Mouse (Mus musculus): ENCODE results near the gene Nostrin. TPM values are rescaled to one million over a fixed set of nuclear protein-coding genes. Genes with fewer than 3 reads are reported as not detected.

Gene Nostrin
- polyA plus RNA-seq (2015; fragmentation: Illumina TruSeq; extraction: RNeasy Lipid Tissue Mini Kit (QIAGEN cat#74804); ENCODE audit: insufficient read depth, low replicate concordance): 25.6 TPM

DNA sequence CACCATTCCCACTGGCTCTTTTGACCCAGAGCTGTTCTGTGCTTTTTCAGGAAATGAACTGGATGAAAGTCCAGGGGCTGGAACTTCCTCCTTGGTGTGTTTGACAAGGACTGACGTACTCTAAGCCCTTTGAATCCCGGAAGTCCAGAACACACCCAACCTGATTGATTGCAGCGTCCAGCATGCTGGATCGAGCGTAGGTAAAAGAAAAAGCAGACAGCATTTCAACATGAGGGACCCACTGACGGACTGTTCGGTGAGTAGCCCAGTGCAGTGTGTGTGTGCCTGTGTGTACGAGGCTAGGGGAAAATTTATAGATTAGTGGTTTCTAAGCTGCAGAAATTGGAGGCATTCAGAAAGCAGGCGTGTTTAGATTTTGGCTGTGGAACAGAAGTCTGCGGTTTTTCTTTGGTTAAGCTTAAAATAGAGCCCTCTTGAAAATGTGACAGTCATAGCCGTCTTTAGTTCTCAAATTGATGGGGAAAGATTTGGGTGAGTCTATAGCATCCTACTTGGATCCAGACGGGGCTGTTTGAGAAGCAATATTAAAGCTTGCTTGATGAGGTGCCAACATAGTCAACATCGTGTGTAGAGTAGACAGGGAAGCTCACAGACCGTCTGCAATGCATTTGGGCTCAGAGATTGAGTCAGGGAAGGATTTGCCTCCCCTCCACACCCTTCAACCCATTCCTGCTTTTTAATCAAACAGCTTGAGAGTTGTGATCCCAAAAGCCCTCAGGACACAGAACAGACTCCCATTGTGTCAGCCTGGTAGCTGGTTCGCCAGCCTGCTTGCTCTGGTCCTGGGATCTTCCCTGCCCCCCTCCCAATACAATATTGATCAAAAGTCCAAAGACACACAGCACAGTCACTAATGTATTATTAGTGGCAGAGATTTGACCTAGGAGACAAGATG lies at the start of gene Nostrin:
Gene Nostrin (plus strand): TSS at position 140 of the 916 bp plus-strand sequence.

GRCm38 (mm10) chr2:69205791-69206351 lies 70.3 kb downstream of the Nostrin start, which contains the start of gene Spc25:
Gene Spc25, minus strand, starts transcription at chr2:69206194.

DNA sequence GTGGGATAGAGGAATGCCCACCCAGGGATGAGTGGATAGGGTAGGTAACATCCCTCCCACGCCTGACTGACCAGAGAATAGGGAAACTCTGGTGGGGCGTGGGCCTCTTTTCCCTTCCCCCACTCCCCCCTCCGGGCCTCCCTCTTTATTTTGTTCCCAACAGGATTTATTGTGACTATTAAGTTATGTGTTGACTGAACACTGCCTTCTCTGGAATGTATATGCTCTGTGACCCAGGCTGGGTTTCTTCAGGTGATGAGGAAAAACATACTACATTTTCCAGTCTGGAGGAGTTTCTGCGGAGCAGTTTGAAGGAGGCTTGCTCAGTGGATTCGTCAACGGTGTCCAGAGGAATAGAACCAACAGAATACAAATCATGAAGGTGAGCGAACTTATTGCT lies 75.2 kb downstream of the Nostrin start, which contains the start of gene G6pc2:
Gene G6pc2 (plus strand): TSS at position 301 of the 400 bp plus-strand sequence.

Other genes starting within 250 kb of the Nostrin start
- 20.2 TPM for gene Spc25, start 70.4 kb downstream of the Nostrin start, polyA plus RNA-seq (2015; fragmentation: Illumina TruSeq; extraction: RNeasy Lipid Tissue Mini Kit (QIAGEN cat#74804); ENCODE audit: insufficient read depth, low replicate concordance)
- not detected for gene G6pc2, start 75.3 kb downstream of the Nostrin start, polyA plus RNA-seq (2015; fragmentation: Illumina TruSeq; extraction: RNeasy Lipid Tissue Mini Kit (QIAGEN cat#74804); ENCODE audit: insufficient read depth, low replicate concordance)
- gene Abcb11, start 206.8 kb downstream of the Nostrin start, polyA plus RNA-seq (2015; fragmentation: Illumina TruSeq; extraction: RNeasy Lipid Tissue Mini Kit (QIAGEN cat#74804); ENCODE audit: insufficient read depth, low replicate concordance): not detected
- 1.5 TPM for gene Dhrs9, start 244.6 kb downstream of the Nostrin start, polyA plus RNA-seq (2015; fragmentation: Illumina TruSeq; extraction: RNeasy Lipid Tissue Mini Kit (QIAGEN cat#74804); ENCODE audit: insufficient read depth, low replicate concordance)

All from spleen, adult 10 weeks (tissue).